Mouse (Mus musculus): ENCODE data around the gene Nmb.

The Nmb gene

DNA sequence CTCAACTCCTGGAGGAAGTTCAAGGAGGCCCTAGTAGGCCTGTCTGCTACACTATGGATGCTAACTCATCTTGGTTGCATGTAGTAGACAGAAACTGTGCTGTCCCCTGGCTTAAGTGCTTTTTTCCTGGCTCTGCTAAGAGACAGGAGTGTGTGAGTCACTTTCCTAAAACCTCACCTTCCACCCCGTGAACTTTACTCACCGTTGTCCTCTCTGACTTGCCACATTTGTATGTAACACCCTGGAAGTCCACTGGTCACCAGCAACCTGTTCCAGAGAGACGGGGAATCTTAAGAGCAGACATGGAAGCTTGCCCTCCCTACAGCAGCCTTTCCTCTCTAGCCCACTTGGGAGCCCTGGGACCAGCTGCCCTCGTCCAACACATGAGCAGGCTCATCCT is 7.2 kb downstream of the Nmb start:
- DNase-seq (ENCODE audit: extremely low spot score), result no peak

DNA sequence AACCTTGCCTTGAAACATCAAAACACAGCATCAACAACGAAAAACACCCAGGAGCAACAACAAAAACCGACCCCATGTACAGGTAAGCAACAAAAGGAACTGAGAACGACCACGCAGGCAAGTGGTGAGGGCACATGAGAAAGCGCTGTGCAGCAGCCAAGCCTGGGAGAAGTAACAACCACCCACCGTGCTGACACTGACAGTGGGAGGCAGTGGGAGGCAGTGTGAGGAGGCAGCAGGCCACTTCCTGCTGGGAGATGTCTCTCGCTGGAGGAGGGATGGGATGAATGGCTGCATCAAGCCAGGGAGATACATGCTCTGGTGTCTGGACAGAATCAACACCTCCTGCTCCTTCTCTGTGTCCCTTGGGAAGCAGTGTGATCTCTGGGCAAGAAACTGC is 7.7 kb downstream of the Nmb start:
- no peak for DNase-seq (ENCODE audit: extremely low spot score)

DNA sequence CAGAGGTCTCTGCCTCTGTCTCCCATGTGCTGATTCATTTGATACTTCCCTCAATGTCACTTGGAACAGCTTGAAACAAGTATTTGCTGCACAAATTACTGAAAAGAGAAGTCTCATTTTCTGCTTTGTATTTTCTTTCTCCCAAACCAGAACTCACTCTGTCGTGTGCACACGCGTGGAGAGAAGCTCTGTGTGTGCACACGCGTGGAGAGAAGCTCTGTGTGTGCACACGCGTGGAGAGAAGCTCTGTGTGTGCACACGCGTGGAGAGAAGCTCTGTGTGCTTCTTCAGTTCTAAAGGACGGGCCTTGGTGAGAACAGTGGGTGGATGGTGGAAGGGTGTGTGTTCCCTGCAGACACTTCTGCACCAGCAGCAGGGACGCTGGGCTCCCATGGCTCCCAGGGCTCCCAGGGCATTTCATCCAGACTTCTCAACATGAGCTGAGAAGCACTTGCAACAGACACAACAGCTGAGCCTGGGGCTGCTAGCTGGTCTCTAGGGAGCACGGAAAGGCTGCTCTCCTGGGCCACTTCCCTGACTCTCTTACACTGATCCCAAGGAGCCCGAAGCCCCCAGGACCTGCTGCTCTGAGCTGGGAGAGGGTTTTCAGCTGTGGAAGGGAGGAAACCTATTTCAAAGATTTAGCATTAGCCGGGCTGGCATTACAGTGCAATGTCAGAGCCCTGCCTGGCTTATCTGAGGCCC is 9.9 kb downstream of the Nmb start:
- no peak for DNase-seq (ENCODE audit: extremely low spot score)

DNA sequence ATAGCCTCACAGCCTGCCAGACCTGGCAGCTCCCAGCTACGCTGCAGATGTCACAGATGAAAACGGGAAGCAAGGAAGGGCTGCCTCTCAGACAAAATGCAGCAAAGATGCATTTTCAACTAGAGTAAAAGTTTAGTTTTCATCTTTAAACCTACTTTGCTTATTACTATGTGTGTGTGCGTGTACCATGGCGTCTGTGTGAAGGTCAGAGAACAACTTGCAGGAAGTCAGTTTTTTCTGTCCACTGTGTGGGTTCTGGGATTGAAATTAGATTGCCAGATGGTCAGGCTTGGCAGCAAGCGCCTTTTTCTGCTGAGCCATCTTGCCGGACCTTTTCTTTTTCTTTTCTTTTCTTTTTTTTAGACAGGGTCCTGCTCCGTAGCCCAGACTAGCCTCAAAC is 10.7 kb downstream of the Nmb start:
- no peak for DNase-seq (ENCODE audit: extremely low spot score)

DNA sequence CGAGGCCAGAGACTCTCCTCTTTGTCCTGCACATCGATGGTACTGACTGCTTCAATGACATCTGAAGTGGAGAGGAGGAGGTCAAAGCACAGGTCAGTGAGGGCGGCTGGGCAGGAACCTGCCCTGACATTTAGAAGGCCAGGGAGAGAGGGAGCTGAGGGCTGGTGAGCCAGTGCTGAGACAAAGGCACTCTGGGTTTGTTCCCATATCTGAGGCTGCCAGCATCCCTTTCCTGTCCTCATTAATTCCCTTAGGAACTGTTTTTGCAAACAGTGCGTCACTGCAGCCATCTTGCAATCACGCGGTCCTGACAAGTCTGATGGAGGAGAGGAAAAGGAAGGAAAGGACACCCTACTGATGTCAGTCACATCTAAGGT is 11.1 kb downstream of the Nmb start:
- DNase-seq (ENCODE audit: extremely low spot score), result no peak

DNA sequence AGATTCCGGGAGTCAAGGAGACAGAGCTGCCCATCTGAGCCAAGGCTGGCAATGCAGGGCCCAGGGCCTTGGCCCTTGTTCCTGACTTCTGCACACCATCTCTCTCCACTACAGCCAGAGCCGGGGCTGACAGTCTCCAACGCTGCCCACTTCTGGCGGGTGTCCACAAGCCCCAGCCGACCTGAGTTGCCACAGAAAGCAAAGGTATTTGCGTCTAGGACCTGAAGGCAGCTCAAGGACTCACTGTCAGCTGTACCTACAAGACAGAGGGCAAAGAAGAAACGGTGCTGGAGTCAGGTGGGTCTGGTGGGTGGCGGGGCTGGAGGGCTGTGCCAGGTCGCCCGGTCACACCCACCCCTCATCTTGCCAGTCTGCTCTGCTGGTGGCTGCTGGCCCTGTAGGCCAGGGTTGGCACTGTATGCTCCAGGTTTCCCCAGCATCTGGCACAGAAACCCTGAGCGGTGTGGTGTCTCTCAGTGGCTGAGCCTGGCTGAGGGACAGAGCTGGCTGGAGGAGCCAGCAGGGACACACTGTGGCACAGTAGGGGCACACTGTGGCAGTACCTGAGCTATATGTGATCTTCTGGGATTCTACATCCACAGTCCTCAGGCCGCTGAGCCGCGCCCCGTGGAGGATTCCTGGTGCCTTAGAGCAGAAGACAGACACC is 11.7 kb downstream of the Nmb start:
- no peak for DNase-seq (ENCODE audit: extremely low spot score)

DNA sequence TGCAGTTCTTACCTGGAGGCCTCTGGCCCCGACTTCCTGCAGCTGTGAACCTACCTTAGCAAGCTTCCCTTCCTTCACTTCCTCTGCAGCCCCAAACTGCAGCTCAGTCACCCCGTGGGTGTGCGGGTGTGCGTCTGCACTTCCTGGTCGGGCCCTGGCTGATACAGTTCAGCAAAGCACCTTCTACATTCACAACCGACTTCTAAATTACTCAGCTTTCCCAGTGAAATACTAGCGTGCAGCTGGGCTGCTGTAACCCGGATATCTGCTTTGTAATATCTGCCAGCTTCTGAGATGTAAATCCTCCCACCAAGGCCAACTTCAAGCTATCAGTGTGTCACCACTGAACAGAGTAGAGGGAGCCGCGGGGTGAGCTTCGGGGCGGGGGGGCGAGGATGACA is 15.0 kb downstream of the Nmb start:
- no peak for DNase-seq (ENCODE audit: extremely low spot score)

DNA sequence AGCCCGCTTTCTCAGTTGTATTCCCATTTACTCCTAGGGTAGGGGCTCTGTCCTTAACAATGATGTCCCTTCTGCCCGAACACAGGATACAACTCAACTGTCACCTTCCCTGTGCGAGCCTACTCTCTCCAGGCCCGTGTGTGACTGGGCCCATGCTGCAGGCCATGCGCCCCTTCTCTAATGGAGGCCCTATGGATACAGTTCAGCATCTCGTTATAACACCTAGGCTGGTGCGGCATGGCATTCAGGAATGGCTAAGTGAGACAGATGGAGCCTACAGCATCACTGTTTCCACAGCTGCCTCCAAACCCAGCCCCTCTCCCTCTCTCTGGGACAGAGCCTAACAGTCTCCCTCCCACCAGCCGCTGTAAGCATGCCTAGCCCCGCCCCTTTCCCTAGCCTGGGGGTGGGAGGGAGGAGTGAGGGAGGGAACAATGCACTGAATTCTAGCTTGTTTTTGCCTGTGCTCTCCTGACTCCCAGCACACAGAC is 15.8 kb downstream of the Nmb start:
- peak; percentile 73 for DNase-seq (ENCODE audit: extremely low spot score)

DNA sequence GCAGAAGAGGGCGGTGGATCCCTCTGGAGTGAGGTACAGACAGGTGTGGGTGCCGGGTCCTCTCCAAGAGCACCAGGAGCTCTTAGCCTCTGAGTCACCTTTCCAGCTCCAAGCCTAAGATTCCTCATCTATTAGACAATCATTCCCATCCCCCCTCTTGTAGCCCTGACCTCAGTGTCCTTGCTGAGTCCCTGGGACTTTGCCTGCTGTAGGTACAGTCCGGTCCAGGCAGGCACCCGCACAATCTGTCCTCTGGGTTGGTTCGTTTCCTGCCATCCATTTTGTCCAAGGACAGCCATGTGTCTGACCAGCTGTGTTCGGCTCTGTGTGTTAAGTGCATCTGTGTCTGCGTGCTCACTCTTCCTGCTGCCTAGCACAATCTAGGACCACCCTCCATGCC is 16.3 kb downstream of the Nmb start:
- no peak for DNase-seq (ENCODE audit: extremely low spot score)

DNA sequence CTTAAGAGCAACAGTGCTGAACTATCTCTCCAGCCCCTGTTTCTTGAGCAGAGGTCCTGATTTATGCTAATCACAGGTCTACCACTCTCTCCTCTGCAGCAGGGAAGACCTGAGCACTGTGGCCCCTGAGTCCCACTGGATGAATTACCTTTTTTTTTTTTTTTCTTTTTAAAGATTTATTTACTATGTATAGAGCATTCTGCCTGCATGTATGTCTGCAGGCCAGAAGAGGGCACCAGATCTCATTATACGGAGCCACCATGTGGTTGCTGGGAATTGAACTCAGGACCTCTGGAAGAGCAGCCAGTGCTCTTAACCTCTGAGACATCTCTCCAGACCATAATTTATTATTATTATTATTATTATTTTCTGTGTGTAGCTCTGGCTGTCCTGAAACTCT is 19.2 kb downstream of the Nmb start:
- no peak for DNase-seq (ENCODE audit: extremely low spot score)

DNA sequence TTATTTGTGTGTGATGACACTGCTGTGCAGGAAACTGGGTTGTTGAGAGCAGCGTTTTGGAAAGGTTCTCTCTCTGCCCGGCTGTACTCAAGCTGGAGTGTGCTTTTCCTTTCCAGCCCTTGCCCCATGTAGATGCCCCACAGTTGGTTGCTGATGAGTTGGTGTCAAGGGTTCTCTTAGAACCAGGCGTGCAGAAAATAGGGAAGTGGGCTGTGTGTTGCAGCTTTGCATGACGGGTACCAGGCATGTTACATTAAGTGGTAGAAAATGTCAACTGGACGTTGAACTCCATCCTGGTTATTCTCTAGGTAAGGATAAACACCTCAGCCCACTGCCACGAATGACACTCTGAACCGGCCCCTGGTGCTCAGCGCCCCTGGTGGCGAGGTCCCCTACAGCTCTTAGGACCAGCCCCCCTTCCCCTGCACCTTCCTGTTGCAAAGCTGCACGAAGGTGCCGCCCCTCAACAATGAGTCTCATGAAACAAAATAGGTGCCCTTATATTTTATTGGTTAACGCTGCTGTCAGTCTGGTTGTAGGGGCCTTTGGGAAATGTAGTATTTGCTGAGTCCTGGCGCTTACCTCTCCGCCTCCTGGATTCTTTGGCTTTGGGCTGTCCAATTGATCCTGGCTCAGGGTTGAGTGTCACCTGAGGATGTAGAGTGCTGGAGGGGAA is 21.9 kb downstream of the Nmb start:
- DNase-seq (ENCODE audit: extremely low spot score), result peak; percentile 51

DNA sequence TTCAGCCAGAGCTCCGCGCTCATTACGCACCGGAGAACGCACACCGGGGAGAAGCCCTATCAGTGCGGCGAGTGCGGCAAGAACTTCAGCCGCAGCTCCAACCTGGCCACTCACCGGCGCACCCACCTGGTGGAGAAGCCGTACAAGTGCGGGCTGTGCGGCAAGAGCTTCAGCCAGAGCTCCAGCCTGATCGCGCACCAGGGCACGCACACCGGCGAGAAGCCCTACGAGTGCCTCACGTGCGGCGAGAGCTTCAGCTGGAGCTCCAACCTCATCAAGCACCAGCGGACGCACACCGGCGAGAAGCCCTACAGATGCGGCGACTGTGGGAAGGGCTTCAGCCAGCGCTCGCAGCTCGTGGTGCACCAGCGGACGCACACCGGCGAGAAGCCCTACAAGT is 29.1 kb downstream of the Nmb start:
- no peak for DNase-seq (ENCODE audit: extremely low spot score)

DNA sequence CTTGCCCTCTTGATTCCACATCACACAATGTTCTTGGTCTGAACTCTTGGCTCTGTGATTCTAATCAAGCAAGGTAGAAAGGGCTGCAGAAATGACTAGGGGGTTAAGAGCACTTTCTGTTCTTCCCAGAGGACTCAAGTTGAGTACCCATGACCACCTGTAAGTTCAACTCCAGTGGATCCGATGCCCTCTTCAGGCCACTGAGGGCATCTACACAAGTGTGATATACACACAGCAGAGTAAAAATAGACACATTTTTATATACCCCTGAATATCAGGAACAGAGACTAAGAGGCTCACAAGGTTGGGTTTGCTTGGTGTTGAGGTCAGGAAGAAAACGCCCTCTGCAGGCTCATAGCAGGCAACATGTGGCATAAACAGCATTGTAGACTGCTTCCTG is 31.2 kb downstream of the Nmb start:
- no peak for DNase-seq (ENCODE audit: extremely low spot score)

DNA sequence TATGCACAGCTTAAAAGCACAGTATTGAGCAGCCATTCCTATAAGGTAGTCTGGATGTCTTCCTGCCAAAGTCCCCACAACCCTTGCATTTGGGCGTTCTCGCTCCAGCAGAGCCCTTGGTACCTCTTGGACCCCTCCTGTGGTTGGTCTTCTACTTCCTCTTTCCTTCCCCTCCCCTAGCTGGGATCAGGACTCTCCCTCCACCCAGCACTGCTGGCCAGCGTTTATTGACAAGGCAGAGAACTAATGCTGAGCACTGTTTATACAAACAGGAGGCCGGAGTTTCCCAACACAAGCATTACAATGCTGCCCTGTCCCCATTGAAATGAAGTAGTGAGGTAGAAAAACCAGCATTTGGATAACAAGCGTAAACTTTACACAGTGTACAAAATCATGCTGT is 31.8 kb downstream of the Nmb start:
- no peak for DNase-seq (ENCODE audit: extremely low spot score)

DNA sequence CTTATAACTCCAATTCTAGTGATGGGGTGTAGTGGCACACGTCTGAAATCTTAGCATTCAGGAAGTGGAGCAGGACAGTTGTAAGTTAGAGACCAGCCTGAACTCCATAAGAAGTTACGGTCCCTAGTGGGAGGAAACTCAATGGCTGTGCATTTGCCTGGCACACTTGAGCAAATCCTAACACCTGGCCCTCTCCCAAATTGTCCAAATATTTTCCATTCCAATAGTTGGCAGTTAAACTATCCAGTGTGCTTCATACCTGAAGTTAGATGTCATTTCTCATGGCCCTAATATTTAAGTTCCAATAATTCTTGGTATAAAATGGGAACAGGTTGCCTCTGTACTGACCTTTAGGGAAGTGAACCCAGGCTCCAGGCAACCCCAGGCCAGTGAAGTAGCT is 36.2 kb downstream of the Nmb start:
- no peak for DNase-seq (ENCODE audit: extremely low spot score)

DNA sequence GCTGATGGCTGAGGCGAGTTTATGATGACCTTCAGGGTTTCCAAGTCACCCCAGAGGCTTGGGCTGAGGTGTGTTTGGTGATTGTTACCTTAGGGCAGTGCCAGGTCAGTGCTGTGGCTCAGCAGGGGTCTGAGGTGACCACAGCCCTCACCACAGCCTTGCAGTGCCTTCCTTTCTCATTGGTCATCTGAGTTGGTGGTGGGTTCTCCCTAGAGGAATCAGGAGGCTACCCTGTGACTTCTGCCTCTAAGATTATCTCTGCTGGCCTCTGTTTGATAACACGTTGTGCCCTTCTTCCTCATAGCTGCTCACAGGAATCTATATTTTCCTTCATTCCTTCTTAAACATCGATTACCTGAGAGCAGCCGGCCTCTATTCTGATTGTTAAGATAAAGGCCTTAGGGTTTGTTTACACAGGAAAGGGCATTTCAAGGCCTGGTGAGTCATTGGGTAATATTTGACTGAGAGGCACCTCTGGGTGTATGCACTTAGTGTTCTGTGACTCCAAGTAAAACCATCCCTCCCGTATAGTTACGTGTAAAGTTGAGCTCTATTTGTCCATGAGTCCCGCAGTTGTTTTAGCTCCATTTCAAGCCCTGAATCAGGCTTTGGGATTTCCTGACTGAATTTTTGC is 38.2 kb downstream of the Nmb start:
- no peak for DNase-seq (ENCODE audit: extremely low spot score)

DNA sequence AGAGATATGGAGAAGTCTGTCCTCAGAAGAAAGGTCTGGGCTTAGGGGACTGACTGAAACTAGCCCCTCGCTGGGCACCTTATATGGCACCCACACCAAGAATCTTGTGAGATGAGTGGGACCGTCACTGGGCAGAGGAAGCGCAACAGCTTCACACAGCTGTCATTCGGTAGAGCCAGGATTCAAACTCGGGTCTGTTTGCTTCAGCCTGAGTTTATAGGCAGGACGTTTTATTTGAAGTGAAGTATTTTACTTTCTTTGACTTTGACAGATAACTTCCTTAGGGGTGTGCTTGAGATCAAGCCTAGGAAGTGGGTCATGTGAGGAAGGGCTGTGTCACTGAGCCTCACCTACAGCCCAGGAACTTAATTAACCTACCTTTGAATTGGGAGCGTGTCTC is 39.4 kb downstream of the Nmb start:
- no peak for DNase-seq (ENCODE audit: extremely low spot score)

DNA sequence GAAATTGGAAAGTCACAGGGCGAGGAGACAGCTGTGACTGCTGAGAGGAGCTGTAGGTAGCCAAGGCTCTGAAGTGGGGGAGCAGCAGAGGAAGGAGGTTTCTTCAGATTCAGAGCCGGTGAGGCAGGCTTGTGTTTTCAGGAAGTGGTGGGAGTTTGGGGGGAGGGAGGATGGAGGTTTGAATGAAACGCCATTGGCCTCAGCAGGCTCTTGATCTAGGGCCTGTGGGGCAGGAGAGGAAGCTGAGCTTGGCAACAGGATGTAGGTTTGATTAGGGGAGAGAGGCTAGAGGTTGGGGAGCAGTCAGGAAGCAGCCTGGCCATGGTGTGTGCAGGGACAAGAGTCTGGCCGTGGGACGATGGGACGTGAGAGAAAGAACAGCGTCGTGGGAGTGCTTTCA is 40.0 kb downstream of the Nmb start:
- no peak for DNase-seq (ENCODE audit: extremely low spot score)

DNA sequence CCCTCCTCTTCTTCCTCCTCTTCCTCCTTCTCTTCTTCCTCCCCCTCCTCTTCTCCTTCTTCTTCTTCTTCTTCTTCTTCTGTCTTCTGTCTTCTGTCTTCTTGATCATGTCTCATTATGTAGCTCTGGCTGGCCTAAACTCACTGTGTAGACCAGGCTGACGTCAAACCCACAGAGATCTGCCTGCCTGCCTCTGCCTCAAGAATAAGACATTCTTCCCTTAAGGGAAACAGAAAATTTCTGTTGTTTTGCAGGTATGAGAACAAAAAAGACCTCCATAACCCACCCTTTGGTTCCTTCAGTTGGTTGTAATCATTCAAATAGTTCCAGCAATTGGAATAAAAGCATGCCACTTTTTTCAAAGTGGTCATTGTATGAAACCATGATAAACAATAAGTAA is 40.7 kb downstream of the Nmb start:
- DNase-seq (ENCODE audit: extremely low spot score), result no peak

DNA sequence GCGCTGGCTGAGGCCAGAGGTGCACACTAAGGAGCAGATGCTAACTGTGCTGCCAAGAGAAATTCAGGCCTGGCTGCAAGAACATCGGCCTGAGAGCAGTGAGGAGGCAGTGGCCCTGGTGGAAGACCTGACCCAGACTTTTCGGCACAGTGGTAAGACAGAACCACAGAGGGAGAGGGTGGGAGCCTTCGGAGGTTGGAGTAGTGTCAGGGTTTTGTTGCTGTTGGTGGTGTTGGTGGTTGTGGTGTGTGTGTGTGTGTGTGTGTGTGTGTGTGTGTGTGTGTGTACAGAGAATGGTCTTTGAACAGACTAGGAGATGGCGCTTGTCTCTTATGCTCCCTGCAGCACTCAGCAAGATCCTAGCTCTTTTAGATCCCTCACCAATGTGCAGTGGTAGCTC is 41.4 kb downstream of the Nmb start:
- no peak for DNase-seq (ENCODE audit: extremely low spot score)

DNA sequence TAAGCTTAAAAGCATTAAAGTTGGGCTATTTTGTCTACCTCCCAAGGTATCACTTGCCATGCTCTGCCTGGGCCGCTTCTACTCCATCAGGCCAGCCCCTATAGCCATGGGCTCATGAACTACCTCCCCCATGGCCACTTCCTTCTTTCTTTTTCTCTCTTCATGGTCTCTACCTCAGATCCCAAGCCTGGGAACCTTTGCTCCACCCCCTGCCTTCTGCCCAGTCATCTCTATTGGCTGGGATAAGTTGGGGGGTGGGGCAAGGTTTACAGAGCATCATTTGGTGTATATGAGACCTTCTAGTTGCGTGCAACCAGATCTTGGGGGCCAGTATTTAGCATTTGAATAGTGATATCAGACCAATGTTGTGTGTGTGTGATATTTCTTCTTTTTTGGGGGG is 42.4 kb downstream of the Nmb start:
- DNase-seq (ENCODE audit: extremely low spot score), result no peak

DNA sequence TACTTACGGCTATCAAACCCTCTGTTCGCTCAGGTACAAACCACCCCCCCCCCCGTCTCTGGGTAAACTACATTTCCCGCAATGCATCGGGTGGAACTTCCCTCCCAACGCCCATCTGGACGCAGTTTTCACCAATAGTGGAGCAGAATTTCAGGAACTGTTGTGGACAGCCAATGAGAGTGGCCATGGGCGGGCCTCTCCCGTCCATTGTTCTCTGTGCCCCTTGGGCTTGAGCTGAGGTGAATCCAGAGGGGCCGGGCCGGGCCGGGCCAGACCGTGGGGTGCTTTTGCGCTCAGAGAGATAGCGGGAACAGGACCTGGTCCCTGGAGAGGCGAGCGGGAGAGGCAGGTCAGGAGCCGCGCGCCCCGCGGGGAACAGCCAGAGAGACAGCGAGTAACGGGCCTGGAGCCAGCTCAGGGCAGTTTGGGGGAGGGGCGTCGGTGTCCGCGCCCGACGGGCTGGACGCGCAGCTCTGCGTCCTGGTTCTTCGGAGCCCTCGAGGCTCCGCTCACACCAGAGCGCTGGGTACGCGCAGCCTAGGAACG is 44.1 kb downstream of the Nmb start, which contains the start of gene Zscan2:
TSS of gene Zscan2 (plus strand) at position 192 of the 546 bp plus-strand sequence.
- DNase-seq (ENCODE audit: extremely low spot score), result peak; percentile 95
